In genomic region chr12:54260502-54260901, GRCm38 (mm10) we compare ENCODE assay signal across 21 mouse cellular contexts. TPM values are rescaled to one million over a fixed set of nuclear protein-coding genes. Genes with fewer than 3 reads are reported as not detected.
DNase-seq lines count a peak whose midpoint lies in the region; ATAC-seq and TF ChIP-seq lines count a peak whose summit lies in the region.
"Had no signal": no experiment of that assay in that cellular context is flagged by ENCODE, and none has a peak within 500 bp of the region (broad histone marks: within the 10 kb centered on the region; RNA-seq: fewer than 3 reads in every experiment).

No protein-coding gene starts in this region.

- peak; percentile 55; the same call in 1 of the 2 replicates for ATAC-seq in lung, embryonic 15.5 days (ENCODE audit: borderline replicate concordance, extremely low read depth, low FRiP score, low TSS enrichment)
- peak; percentile 27 for ATAC-seq in megakaryocyte progenitor cell, adult 5-6 weeks (replicated peaks; ENCODE audit: poor library complexity)
- ATAC-seq: CD4-positive, CD25-positive, alpha-beta regulatory T cell, adult 4 months had no signal

- 35% methylated on average over 6 of the region's 6 CpGs for WGBS in bone marrow, adult 2 months
- WGBS in lung, embryonic 15.5 days, result 47% methylated on average over 6 of the region's 6 CpGs
- WGBS in kidney, adult 2 months, result 80% methylated on average over 6 of the region's 6 CpGs

- H3K36me3 ChIP-seq in lung, embryonic 15.5 days, result no peaks in the 10 kb centered on the region
- no peaks in the 10 kb centered on the region for H3K36me3 ChIP-seq in kidney, adult 2 months (ENCODE audit: control insufficient read depth, insufficient read depth, low read length)
- H3K36me3 ChIP-seq: embryonic facial prominence, embryonic 12.5 days; G1E; heart, embryonic 12.5 days; limb, embryonic 13.5 days; liver, embryonic 15.5 days; midbrain, embryonic 10.5 days had no signal

- TF ChIP-seq CTCF in bone marrow, adult 2 months (IDR thresholded peaks at IDR 0.05; ENCODE audit: control insufficient read depth, insufficient read depth, low read length), result no peak
- TF ChIP-seq CTCF in kidney, adult 2 months (conservative IDR thresholded peaks at IDR 0.05; ENCODE audit: insufficient read depth, insufficient read length, low read depth, low read length), result no peak

- H3K9ac ChIP-seq in lung, embryonic 15.5 days, result no peak overlapping the region
- H3K9ac ChIP-seq: embryonic facial prominence, embryonic 12.5 days; heart, embryonic 12.5 days; hindbrain, embryonic 14.5 days; limb, embryonic 13.5 days; liver, embryonic 15.5 days had no signal

- H3K4me1 ChIP-seq in bone marrow, adult 2 months (ENCODE audit: control insufficient read depth, insufficient read depth, low read length), result peaks cover 6% of the 10 kb centered on the region
- H3K4me1 ChIP-seq in lung, embryonic 15.5 days, result peaks cover 38% of the 10 kb centered on the region
- peaks cover 7% of the 10 kb centered on the region; the same call in 1 of the 2 replicates for H3K4me1 ChIP-seq in kidney, adult 2 months (ENCODE audit: control insufficient read depth, insufficient read depth, low read length)

- H3K9me3 ChIP-seq in lung, embryonic 15.5 days, result no peaks in the 10 kb centered on the region
- H3K9me3 ChIP-seq: embryonic facial prominence, embryonic 12.5 days; heart, embryonic 12.5 days; limb, embryonic 13.5 days; liver, embryonic 15.5 days; midbrain, embryonic 10.5 days had no signal

- no peak overlapping the region for H3K4me2 ChIP-seq in lung, embryonic 15.5 days
- H3K4me2 ChIP-seq: embryonic facial prominence, embryonic 12.5 days; heart, embryonic 12.5 days; hindbrain, embryonic 14.5 days; limb, embryonic 13.5 days; liver, embryonic 15.5 days had no signal

- no peak for TF ChIP-seq POLR2A in bone marrow, adult 2 months (IDR thresholded peaks at IDR 0.05; ENCODE audit: borderline replicate concordance, control insufficient read depth, low read depth, low read length)
- TF ChIP-seq POLR2A in kidney, adult 2 months (IDR thresholded peaks at IDR 0.05; ENCODE audit: low read depth, low read length), result no peak

- no peaks in the 10 kb centered on the region for H3K27me3 ChIP-seq in lung, embryonic 15.5 days
- H3K27me3 ChIP-seq in kidney, adult 2 months (replicated peaks; ENCODE audit: control insufficient read depth, insufficient read depth, low read length), result no peaks in the 10 kb centered on the region
- H3K27me3 ChIP-seq: embryonic facial prominence, embryonic 12.5 days; liver, embryonic 15.5 days had no signal

- DNase-seq in thymus, postnatal 0 days (ENCODE audit: low spot score), result peak; percentile 40
- no peak for DNase-seq in thymus, adult 18-20 months
- no peak for DNase-seq in right cerebral cortex, adult 2 months (ENCODE audit: low spot score in 2 of 2)
- no peak for DNase-seq in kidney, adult 2 months
- DNase-seq: adrenal gland, adult 2 months; cerebellum, adult 2 months; kidney, adult 11 months; kidney, postnatal 14 days; layer of hippocampus, adult 9-11 months; right cerebral cortex, postnatal 25 days had no signal

- peak overlapping the region; percentile 24 for H3K27ac ChIP-seq in bone marrow, adult 2 months (ENCODE audit: control insufficient read depth, insufficient read depth, low read depth, low read length, poor library complexity)
- no peak overlapping the region for H3K27ac ChIP-seq in lung, embryonic 15.5 days
- H3K27ac ChIP-seq in kidney, adult 2 months (ENCODE audit: insufficient read depth, low read depth, low read length), result no peak overlapping the region
- H3K27ac ChIP-seq: embryonic facial prominence, embryonic 12.5 days; hindbrain, embryonic 14.5 days; limb, embryonic 13.5 days; liver, embryonic 15.5 days; midbrain, embryonic 10.5 days had no signal

- H3K4me3 ChIP-seq in bone marrow, adult 2 months (replicated peaks; ENCODE audit: control insufficient read depth, low read depth, low read length), result no peak overlapping the region
- no peak overlapping the region for H3K4me3 ChIP-seq in lung, embryonic 15.5 days
- no peak overlapping the region for H3K4me3 ChIP-seq in kidney, adult 2 months (ENCODE audit: insufficient read depth, low read depth, low read length)
- H3K4me3 ChIP-seq: embryonic facial prominence, embryonic 12.5 days; heart, embryonic 12.5 days; limb, embryonic 13.5 days; liver, embryonic 15.5 days; midbrain, embryonic 10.5 days had no signal

RNA-seq across cellular contexts. Expression of gene Egln3, which starts 56.8 kb away (rescaled TPM):
- 17.8 and 18.4 TPM in 2 replicates for polyA plus RNA-seq in thymus, postnatal 0 days (2015; fragmentation: Nextera tagmentation; extraction: Ambion mirVana)
- polyA plus RNA-seq in bone marrow, adult 2 months (2011; ENCODE audit: insufficient read depth, insufficient read length, low replicate concordance, missing spikeins), result 0.72 and 1.9 TPM in 2 replicates
- polyA plus RNA-seq in lung, embryonic 15.5 days (2015; fragmentation: Nextera tagmentation; extraction: Ambion mirVana), result 21.1 and 21.5 TPM in 2 replicates
- 48.4 and 55.3 TPM in 2 replicates for total RNA-seq in megakaryocyte progenitor cell, adult 5-6 weeks (2015)
- 21.5 and 23.6 TPM in 2 replicates for total RNA-seq in megakaryocyte progenitor cell, adult 5-6 weeks (2017)
- polyA plus RNA-seq in kidney, adult 2 months (2012; rRNA removed), result 6.5 and 7.0 TPM in 2 replicates
- polyA plus RNA-seq: G1E had no signal
